Mouse (Mus musculus) spleen, adult 2 months (tissue): ENCODE data around the gene Susd5.

ENCODE experiments used
- CTCF ChIP-seq: fragments of 200-500 bp; IDR thresholded peaks from 2 replicates; pipeline ENCODE4 v1.5.1; 2011; ENCODE audit warnings: mild to moderate bottlenecking, inconsistent platforms; ENCODE audit not compliant: insufficient read depth, insufficient read length, insufficient replicate concordance; ENCODE audit errors: extremely low read depth
- POLR2A ChIP-seq: fragments of 200-500 bp; IDR thresholded peaks from 2 replicates; pipeline ENCODE4 v1.6.1; 2011; ENCODE audit warnings: low read depth, low read length, inconsistent platforms

DNA sequence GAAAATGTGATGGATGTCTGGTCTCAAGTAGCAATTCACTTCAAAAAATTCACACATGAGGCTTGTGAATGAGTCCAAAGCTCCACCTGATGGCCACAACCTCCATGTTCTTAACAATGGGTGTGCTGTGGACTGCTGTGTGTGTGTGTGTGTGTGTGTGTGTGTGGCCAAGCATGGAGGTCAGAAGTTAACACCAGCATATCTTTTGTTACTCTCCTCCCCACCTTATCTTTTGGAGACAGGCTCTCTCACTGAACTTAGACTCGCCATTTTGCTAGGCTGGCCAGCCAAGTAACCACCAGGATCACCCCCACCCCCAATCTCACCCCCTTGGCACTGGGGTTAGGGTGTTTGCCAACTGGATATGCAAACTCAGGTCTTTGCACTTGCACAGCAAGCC lies 42.9 kb upstream of the Susd5 start:
- no peak for TF ChIP-seq POLR2A
- no peak for TF ChIP-seq CTCF
